Mouse (Mus musculus): ENCODE measurements around the gene Gpr68. TPM values are rescaled to one million over a fixed set of nuclear protein-coding genes. Genes with fewer than 3 reads are reported as not detected.
A peak's percentile ranks its signal among the peaks of the same experiment; 100 is the strongest.

Gpr68 gene
- total RNA-seq, 2 experiments from 2014 or later: 5.3 to 6.7 TPM

DNA sequence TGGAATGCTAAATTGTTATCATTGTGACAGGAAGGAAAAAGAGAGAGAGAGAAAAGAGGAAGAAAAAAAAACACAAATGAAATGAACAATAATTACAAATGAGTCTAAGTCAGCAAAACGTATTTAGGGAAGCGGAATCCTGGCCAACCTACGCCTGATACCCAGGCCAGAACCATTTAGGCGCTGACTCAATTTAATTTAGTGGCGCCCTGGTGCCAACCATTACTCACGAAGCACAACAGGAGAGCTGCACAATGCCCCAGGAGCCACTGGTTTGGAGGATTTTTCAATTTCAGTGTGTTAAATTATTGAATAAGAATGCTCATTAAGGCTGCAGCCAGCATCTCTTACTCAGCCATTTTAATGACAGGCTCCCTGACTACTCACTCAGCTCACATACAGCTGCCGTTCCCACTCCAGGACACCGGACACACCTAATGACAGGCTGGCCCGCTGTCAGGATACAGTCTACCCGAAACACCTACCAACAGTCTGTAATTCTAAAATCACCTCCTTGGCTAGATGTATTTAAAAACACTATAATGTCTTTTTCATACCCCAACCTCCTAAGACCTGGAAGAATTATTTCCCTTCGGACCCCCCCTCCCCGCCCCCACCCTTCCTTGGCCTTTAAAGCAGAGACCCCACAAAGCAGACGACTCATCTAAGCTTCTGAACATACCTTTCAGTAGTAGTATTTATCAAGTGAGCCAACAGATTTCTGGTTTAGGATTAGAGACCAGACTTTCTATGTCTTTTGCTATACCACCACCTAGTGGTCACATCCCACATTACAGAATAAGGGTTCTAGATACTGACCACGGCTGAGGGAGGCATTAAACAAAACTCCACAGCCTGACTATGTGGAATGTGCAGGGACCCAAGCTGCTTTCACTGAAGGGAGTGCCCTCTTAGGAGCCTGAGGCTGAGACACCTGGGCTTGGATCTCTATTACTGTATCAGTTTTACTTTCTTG is 17.9 kb upstream of the Gpr68 start:
- peak; percentile 52 for DNase-seq
- intact Hi-C loops (cut with DNase I): loop anchor here (2.0 to 10.0 kb wide), 2 partner anchors 77 to 761 kb away; no protein-coding TSS in a partner anchor

DNA sequence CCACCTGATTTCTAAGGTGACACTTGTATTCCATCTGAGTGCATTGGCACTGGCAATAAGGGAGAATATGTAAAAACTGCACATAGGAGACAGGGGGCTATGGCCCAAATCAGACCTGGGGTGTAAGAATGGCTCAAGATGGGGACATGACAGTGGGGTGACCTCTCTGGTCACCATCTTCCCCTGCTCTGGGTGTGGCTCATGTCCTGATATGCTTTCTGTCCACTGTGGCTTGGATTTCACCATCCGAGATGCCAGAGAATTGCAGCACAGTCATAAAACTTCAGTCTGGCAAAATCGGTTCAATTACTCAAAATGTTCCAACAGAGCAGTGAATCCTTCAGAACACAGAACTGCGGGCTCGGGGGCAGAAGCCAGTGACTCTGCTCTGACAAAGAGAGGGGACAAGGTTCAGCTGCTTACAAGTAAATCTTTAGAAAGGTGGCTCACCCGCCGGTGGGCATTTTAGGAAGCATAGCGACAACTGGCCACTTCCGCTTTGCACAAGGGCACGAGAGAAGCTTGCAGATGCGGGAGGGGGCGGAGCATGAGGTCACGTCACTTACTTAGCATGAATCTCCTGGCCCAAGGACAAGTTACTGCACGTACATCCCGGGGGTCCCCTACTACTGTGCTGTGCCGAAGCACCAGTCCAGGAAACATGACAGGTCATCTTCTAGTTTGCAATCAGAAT is 16.8 kb upstream of the Gpr68 start:
- intact Hi-C loops (cut with DNase I): loop anchor here (2.0 to 10.0 kb wide), 2 partner anchors 76 to 760 kb away; no protein-coding TSS in a partner anchor

DNA sequence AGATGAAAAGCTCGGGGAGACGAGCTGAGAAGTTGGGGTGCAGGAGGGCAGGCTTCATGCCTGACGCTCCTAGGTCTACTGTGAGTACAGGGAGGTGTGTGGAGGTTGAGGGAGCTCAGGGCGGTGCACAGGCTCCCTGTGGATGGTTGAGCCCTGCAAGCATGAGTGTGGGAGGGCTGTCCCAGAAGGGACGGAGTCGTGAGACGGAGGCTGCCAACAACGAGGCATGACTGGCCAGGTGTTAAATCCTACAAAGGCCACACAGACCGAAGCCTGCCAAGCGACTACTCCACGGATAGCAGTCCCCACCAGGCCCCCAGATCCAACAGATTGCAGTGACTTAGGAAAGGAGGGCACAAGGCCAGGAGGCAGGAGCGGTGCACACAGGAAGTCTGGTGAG is 2.7 kb upstream of the Gpr68 start:
- DNase-seq: peak; percentile 58

More for the DNA sequence above, 16.8 kb upstream of the Gpr68 start:
- no peak for DNase-seq

GRCm38 (mm10) chr12:100909765-100910164 is 1.8 kb upstream of the Gpr68 start:
- intact Hi-C loops (cut with DNase I): loop anchor here (5.0 kb wide), 1 partner anchor 47 kb away; no protein-coding TSS in a partner anchor
- no peak for DNase-seq

More for the DNA sequence above, 2.7 kb upstream of the Gpr68 start:
- intact Hi-C loops (cut with DNase I): no loop called here

- intact Hi-C loops (cut with DNase I): loop anchor here (5.0 kb wide), 1 partner anchor 46 kb away; no protein-coding TSS in a partner anchor
- no peak for DNase-seq
Measured at GRCm38 (mm10) chr12:100908298-100909034, 468 bp upstream of the Gpr68 start.

GRCm38 (mm10) chr12:100906861-100907260 is 1.1 kb downstream of the Gpr68 start:
- intact Hi-C loops (cut with DNase I): loop anchor here (5.0 kb wide), 1 partner anchor 45 kb away; no protein-coding TSS in a partner anchor

DNA sequence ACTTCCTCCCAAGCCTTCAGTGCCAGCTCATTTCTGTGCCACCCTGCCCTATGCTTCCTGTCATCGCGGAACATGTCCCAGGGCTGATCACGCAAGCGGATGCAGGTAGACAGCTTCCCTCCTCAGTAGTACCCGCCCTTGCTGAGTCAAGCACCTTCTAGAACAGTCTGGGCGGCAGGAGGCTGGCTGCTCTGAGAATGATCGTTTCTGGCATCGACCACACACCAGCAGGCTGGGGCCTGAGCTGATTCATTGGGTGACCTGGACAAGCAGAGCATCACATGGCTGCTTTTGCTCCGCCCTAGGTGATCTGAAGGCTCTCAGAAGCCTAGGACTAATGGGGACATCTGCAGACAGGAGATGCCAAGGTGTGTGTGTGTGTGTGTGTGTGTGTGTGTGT is 4.2 kb downstream of the Gpr68 start:
- intact Hi-C loops (cut with DNase I): no loop called here
- no peak for DNase-seq

More at GRCm38 (mm10) chr12:100906861-100907260, 1.1 kb downstream of the Gpr68 start:
- DNase-seq: no peak

DNA sequence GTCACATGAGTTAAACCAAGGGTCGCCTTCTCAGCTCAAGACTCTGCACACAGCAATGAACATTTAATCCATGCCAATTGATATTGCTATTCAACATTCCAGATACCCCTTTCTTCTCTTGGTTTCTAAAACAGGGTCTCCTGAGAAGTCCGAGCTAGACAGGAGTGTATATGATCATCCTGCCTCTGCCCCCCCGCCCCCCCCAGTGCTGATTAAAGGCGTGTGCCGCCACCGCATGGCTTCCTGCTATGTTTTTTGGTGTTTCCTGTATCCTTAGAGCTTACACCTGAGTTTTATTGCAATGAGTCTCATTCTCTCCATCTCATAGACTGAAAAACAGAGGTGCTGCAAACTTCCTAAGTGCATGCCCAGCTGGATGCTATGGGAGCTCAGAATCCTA is 6.6 kb downstream of the Gpr68 start:
- intact Hi-C loops (cut with DNase I): no loop called here
- no peak for DNase-seq

- intact Hi-C loops (cut with DNase I): no loop called here
Measured at GRCm38 (mm10) chr12:100900901-100901300, 7.1 kb downstream of the Gpr68 start.

GRCm38 (mm10) chr12:100899111-100899640 is 8.8 kb downstream of the Gpr68 start:
- no peak for DNase-seq
- intact Hi-C loops (cut with DNase I): no loop called here

More at GRCm38 (mm10) chr12:100900901-100901300, 7.1 kb downstream of the Gpr68 start:
- DNase-seq: no peak

GRCm38 (mm10) chr12:100897736-100898650 is 10.0 kb downstream of the Gpr68 start:
- intact Hi-C loops (cut with DNase I): no loop called here
- peak; percentile 44 for DNase-seq

GRCm38 (mm10) chr12:100896661-100897060 is 11.3 kb downstream of the Gpr68 start:
- intact Hi-C loops (cut with DNase I): no loop called here
- no peak for DNase-seq

DNA sequence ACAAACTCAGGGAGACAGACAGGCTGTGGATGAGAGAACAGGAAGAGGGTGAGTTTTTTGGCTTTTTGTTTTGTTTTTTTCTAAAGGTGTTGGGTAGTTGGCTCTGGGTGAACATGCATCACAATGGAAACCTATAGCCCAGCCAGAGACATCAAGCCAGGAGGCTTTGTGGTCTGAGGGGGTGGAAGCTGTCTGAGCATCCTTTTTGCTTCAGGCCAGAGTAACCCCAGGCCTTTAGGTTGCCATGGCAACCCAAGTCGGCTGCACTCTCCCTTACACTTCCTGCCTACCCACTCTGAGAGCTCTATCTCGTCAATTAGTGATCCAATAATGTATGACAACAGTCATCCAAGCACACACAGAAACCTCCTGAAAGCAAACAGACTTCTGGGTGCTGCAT is 12.5 kb downstream of the Gpr68 start:
- no peak for DNase-seq
- intact Hi-C loops (cut with DNase I): no loop called here

DNA sequence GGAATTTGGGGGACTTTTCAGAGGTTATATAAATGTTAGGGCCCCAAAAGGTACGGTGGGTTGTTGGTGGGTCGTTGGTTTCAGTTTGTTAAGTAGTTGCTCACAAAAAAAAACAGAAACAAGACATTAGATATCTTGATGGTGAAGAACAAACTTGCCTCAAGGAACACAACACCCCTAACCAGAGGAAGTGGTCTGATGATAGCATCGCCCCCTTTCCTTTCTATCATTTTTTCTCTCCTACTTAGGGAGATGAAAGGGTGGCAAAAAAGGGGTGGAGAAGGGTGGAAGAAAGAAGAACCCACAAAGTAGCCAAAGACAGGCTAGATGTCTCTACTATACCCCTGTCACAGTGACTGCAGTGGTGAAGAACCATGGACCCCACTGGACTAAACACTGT is 17.4 kb downstream of the Gpr68 start:
- intact Hi-C loops (cut with DNase I): no loop called here
- no peak for DNase-seq

GRCm38 (mm10) chr12:100887801-100888258 is 20.2 kb downstream of the Gpr68 start:
- peak; percentile 79 for DNase-seq
- intact Hi-C loops (cut with DNase I): no loop called here

DNA sequence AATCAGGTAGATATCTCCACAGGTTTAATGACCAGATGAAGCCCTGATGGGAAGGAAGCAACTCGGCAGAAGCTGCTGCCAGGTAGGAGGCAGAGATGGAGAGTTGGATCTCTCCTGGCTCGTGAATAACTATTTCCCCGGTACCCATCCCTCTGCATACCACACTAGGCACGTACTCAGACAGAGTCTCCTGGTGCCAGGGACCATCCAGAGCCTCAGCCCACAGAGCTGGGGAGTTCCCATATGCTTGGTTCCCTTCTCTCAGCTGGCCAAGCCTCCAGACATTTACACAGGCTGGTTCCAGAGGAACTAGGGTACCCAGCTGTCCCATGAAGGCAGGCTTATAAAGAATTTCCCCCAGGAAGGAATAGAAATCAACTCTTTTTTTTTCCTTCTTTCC is 21.1 kb downstream of the Gpr68 start:
- intact Hi-C loops (cut with DNase I): no loop called here
- no peak for DNase-seq

GRCm38 (mm10) chr12:100885585-100885984 is 22.4 kb downstream of the Gpr68 start:
- intact Hi-C loops (cut with DNase I): no loop called here
- no peak for DNase-seq

DNA sequence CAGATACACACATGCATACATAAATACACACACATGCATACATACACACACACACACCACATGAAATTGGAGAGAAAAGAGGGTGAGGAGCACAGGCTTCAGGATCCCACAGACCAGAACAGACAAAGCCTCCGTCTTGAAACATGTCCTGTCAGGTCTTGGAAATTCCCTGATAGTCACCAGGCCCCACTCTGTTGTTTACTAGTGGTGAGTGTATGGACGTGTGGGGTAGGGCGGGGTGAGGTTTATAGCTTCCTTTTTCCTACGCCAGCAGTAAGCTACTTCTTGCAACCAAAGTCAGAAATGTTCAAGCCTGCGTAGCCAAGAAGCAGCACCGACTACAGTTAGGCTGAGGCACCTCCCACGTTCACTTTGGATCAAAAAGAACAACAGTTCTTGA is 24.8 kb downstream of the Gpr68 start:
- intact Hi-C loops (cut with DNase I): no loop called here
- no peak for DNase-seq

GRCm38 (mm10) chr12:100878556-100878955 is 29.4 kb downstream of the Gpr68 start:
- intact Hi-C loops (cut with DNase I): no loop called here

More at GRCm38 (mm10) chr12:100878556-100878955, 29.4 kb downstream of the Gpr68 start:
- no peak for DNase-seq
